In genomic region chr10:42841531-42842195, GRCm38 (mm10) we compare ENCODE assay signal across 10 mouse cellular contexts. TPM values are rescaled to one million over a fixed set of nuclear protein-coding genes. Genes with fewer than 3 reads are reported as not detected.
DNase-seq lines count a peak whose midpoint lies in the region; ATAC-seq and TF ChIP-seq lines count a peak whose summit lies in the region.
"Had no signal": no experiment of that assay in that cellular context is flagged by ENCODE, and none has a peak within 500 bp of the region (broad histone marks: within the 10 kb centered on the region; RNA-seq: fewer than 3 reads in every experiment).

No protein-coding gene starts in this region.

- 0 out of 2 replicates have a peak, but pooled peaks have one; percentile 52 for ATAC-seq in megakaryocyte-erythroid progenitor cell, adult 5-6 weeks (replicated peaks; ENCODE audit: low FRiP score, low TSS enrichment, poor library complexity, severe bottlenecking)
- no peak for ATAC-seq in cerebellum, adult (ENCODE audit: insufficient number of reproducible peaks, low FRiP score, low TSS enrichment)

- TF ChIP-seq EP300 in ES-Bruce4 (IDR thresholded peaks at IDR 0.05; ENCODE audit: insufficient read depth, low read depth, low read length): no peak

- peaks cover 6% of the 10 kb centered on the region; the same call in 1 of the 2 replicates for H3K9me3 ChIP-seq in ES-Bruce4 (replicated peaks; ENCODE audit: control insufficient read depth, insufficient read depth, low read length, poor library complexity, severe bottlenecking)
- H3K9me3 ChIP-seq: embryonic facial prominence, embryonic 12.5 days; lung, embryonic 15.5 days had no signal

- H3K27ac ChIP-seq in layer of hippocampus, adult 2 months: no peak overlapping the region
- no peak overlapping the region for H3K27ac ChIP-seq in ES-Bruce4 (ENCODE audit: insufficient read depth, low read length)
- H3K27ac ChIP-seq: embryonic facial prominence, embryonic 12.5 days; lung, embryonic 15.5 days had no signal

- no peak for TF ChIP-seq POLR2A in ES-Bruce4 (IDR thresholded peaks at IDR 0.05; ENCODE audit: insufficient read depth, low read length)
- TF ChIP-seq POLR2A in brain, embryonic 14.5 days (IDR thresholded peaks at IDR 0.05; ENCODE audit: borderline replicate concordance, extremely low read depth, insufficient read depth, insufficient read length, poor library complexity, severe bottlenecking): no peak

- H3K9ac ChIP-seq in ES-Bruce4 (ENCODE audit: low read depth, poor library complexity, severe bottlenecking): no peak overlapping the region
- H3K9ac ChIP-seq: embryonic facial prominence, embryonic 12.5 days; lung, embryonic 15.5 days had no signal

- no peaks in the 10 kb centered on the region for H3K4me1 ChIP-seq in ES-Bruce4 (ENCODE audit: control insufficient read depth, insufficient read depth, low read length)
- H3K4me1 ChIP-seq: embryonic facial prominence, embryonic 12.5 days; lung, embryonic 15.5 days had no signal

- H3K4me3 ChIP-seq in layer of hippocampus, adult 2 months: no peak overlapping the region
- H3K4me3 ChIP-seq in ES-Bruce4 (ENCODE audit: low read depth, low read length): no peak overlapping the region
- H3K4me3 ChIP-seq: embryonic facial prominence, embryonic 12.5 days; lung, embryonic 15.5 days had no signal

- H3K27me3 ChIP-seq in ES-Bruce4 (ENCODE audit: control insufficient read depth, insufficient read depth, low read length, poor library complexity, severe bottlenecking): no peaks in the 10 kb centered on the region
- H3K27me3 ChIP-seq: embryonic facial prominence, embryonic 12.5 days; lung, embryonic 15.5 days had no signal

- DNase-seq in layer of hippocampus, adult 2 months (ENCODE audit: low spot score in 2 of 2): no peak
- no peak for DNase-seq in layer of hippocampus, postnatal 14 days (ENCODE audit: low spot score in 2 of 2)
- no peak for DNase-seq in brain, embryonic 14.5 days (ENCODE audit: low read depth)
- no peak for DNase-seq in layer of hippocampus, adult 9-11 months
- no peak for DNase-seq in cerebellum, adult 18-20 months

- TF ChIP-seq CTCF in layer of hippocampus, adult 2 months (conservative IDR thresholded peaks at IDR 0.05): peak; percentile 62
- peak; percentile 80 for TF ChIP-seq CTCF in ES-Bruce4 (IDR thresholded peaks at IDR 0.05; ENCODE audit: low read depth, low read length)
- TF ChIP-seq CTCF in brain, embryonic 14.5 days (IDR thresholded peaks at IDR 0.05; ENCODE audit: borderline replicate concordance, extremely low read depth, insufficient read depth, insufficient read length): peak; percentile 58

- H3K36me3 ChIP-seq in ES-Bruce4 (ENCODE audit: control insufficient read depth, insufficient read depth, low read length, poor library complexity, severe bottlenecking): no peaks in the 10 kb centered on the region

RNA-seq across cellular contexts. Expression of gene Scml4, which starts 18.5 kb away (rescaled TPM):
- 1 to 10 TPM; 3.7 to 5.6 TPM for total RNA-seq in layer of hippocampus, adult 2 months (2021)
- total RNA-seq in layer of hippocampus, postnatal 14 days (2021): 1 to 10 TPM; 6.0 to 6.1 TPM
- 0.15 TPM in 1 of 2 replicates, not detected in the other for polyA plus RNA-seq in ES-Bruce4 (2011; ENCODE audit: insufficient read depth, insufficient read length, low read depth, missing spikeins)
- polyA plus RNA-seq in brain, embryonic 14.5 days (2012; rRNA removed): 8.0 and 10.8 TPM in 2 replicates
- 1.5 and 7.1 TPM in 2 replicates for total RNA-seq in megakaryocyte-erythroid progenitor cell, adult 5-6 weeks (2014; fragmentation: Nextera tagmentation)
- total RNA-seq in megakaryocyte-erythroid progenitor cell, adult 5-6 weeks (2017): 0.99 and 2.4 TPM in 2 replicates
